Mouse (Mus musculus): ENCODE results near the gene Ankrd55. TPM values are rescaled to one million over a fixed set of nuclear protein-coding genes. Genes with fewer than 3 reads are reported as not detected.

Ankrd55 gene
- total RNA-seq, 2 experiments from 2014 or later = 0.67 TPM; not detected in 1

GRCm38 (mm10) chr13:112433271-112433670 is 145.0 kb downstream of the Ankrd55 start:
- peak; percentile 61 for ATAC-seq (replicated peaks; ENCODE audit: poor library complexity, severe bottlenecking)

Other genes with a start within 250 kb of the Ankrd55 start
- gene Il6st, start 175.6 kb downstream of the Ankrd55 start, total RNA-seq (2014; fragmentation: Nextera tagmentation) = 47.5 and 70.5 TPM in 2 replicates
- gene Il6st, start 175.6 kb downstream of the Ankrd55 start, total RNA-seq (2017) = 29.1 and 33.4 TPM in 2 replicates

All from granulocyte monocyte progenitor cell, adult 5-6 weeks (primary cell).